Mouse (Mus musculus): ENCODE data around the gene Cc2d1a. TPM values are rescaled to one million over a fixed set of nuclear protein-coding genes. Genes with fewer than 3 reads are reported as not detected.

Cc2d1a gene
- polyA plus RNA-seq, 1 experiment from 2014 or later = 22.4 TPM

DNA sequence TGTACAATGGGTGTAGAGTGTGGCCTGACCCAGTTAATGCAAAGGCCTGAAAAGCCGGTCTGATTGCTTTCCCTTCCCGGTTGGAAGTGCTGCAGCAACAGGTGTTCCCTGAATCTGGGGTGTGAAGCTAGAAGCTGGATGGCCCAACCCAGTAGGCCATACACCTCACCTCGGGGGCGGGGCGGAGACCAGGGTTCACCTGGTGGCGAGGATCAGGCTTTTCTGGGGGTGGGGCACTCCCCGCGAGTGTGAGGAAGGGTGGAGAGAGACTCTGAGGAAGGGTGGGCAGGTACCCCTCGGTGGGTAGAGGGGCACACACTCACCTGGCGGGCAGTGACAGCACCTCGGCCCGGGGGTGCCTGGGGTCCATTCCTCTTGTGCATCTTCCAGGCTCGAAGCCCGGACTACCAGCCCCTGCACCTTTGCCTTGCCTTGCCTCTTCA is 391 bp downstream of the Cc2d1a start:
- Histone ChIP-seq H3K4me3 (ENCODE audit: inconsistent target) (peak overlapping the region; percentile 92), H3K79me2 (ENCODE audit: inconsistent target) (peaks cover 14% of the 10 kb centered on the region; the same call in 1 of the 2 replicates), H3K27ac (peak overlapping the region; percentile 31), H3K36me3 (ENCODE audit: inconsistent target) (peaks cover 23% of the 10 kb centered on the region)
- 8% methylated on average over 14 of the region's 14 CpGs for WGBS (ENCODE audit: missing documents)

DNA sequence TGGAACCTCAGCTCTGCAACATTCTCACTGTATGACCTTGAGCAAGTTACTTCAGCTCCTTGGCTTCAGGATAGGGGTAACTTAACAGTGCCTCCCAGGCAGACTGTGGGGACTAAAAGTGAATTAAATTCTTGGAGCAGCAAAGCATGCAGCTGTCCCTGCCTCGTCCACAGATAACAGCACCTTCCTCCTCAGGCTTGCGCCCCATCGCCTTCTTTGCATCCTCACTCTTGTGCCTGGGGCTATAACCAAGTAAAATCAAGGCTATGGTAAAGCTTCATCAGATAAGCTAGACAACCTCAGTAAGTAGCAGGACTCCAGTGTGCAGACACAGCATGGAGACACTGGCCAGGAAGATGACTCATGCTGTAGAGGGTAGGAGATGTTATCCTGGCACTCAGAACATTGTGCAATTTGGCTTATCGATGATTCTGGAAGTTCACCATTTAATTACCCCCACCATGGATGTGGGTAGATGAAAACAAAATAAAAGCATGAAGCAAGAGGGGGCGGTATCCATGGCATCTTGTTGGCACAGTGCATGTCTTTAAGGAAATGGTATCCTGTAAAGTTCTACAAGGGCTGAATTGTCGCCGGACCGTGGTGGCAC is 3.0 kb downstream of the Cc2d1a start:
- Histone ChIP-seq H3K4me3 (ENCODE audit: inconsistent target) (no peak overlapping the region), H3K27ac (no peak overlapping the region), H3K79me2 (ENCODE audit: inconsistent target) (peaks cover 14% of the 10 kb centered on the region; the same call in 1 of the 2 replicates), H3K36me3 (ENCODE audit: inconsistent target) (peaks cover 45% of the 10 kb centered on the region)
- 89% methylated on average over 8 of the region's 8 CpGs for WGBS (ENCODE audit: missing documents)

DNA sequence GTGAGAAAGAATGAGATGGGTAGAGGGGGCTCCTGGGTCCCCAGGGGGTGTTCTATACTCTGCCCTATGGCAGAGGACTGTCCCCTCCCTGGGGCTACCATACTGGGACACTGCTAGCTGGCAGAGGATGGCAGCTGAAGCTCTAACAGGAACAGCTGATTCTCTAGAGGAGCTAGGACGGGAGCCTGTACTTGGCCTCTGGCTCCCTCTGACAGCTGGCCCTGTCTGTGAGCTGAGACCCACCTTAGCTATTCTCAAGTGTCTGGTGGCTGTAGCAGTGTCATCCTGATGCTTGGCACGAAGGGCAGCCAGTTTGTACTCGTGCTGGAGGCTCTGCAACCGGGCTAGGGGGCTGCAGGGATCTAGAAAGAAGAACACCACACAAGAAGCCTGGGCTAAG is 6.9 kb downstream of the Cc2d1a start:
- WGBS (ENCODE audit: missing documents) = 98% methylated on average over 4 of the region's 4 CpGs
- Histone ChIP-seq H3K27ac (no peak overlapping the region), H3K36me3 (ENCODE audit: inconsistent target) (peaks cover 83% of the 10 kb centered on the region), H3K79me2 (ENCODE audit: inconsistent target) (no peaks in the 10 kb centered on the region), H3K4me3 (ENCODE audit: inconsistent target) (no peak overlapping the region)

DNA sequence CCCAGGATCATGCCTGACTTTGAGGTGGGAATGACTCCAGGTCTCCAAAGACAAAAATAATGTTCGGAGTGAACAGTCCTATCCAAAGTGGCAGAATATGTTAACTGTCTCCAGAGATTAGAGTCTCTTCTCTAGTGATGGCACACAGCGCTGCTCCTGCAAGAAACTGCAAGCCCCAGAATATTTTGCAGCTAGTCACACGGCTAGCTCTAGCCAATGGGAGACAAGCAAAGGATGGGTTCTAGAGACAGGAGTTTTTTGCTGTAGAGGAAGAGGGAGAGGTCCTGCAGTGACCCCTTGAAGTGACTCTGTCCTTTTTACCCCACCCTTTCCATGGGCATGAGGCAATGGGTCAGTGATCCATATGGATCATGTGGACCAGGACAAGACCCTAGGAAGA is 9.9 kb downstream of the Cc2d1a start:
- Histone ChIP-seq H3K79me2 (ENCODE audit: inconsistent target) (no peaks in the 10 kb centered on the region), H3K4me3 (ENCODE audit: inconsistent target) (no peak overlapping the region), H3K27ac (no peak overlapping the region), H3K36me3 (ENCODE audit: inconsistent target) (peaks cover 93% of the 10 kb centered on the region)
- 98% methylated on average over 3 of the region's 3 CpGs for WGBS (ENCODE audit: missing documents)

DNA sequence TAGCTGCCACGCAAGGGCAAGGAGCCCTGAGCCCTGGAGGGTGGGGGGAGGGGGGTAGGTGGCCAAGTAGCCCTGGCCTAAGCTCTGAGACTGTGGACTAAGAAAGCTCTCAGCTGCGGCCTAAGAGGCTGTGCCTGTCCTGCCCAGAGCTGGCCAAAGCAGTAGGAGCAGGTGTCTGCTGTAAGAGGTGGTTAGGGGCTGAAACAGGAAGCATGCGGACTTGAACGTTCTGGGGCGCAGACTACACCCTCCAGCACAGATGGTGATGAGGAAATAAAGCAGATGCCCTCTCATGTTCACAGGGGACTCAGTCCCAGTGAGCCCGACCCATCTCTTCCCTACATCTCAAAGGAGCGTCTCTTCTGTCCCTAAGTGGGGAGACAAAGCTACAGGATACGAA is 15.5 kb downstream of the Cc2d1a start:
- no peaks in the 10 kb centered on the region for H3K79me2 ChIP-seq (ENCODE audit: inconsistent target)
- no peak overlapping the region for H3K4me3 ChIP-seq (ENCODE audit: inconsistent target)
- H3K36me3 ChIP-seq (ENCODE audit: inconsistent target) = peaks cover 46% of the 10 kb centered on the region
- no peak overlapping the region for H3K27ac ChIP-seq
- 45% methylated on average over 8 of the region's 8 CpGs for WGBS (ENCODE audit: missing documents)

DNA sequence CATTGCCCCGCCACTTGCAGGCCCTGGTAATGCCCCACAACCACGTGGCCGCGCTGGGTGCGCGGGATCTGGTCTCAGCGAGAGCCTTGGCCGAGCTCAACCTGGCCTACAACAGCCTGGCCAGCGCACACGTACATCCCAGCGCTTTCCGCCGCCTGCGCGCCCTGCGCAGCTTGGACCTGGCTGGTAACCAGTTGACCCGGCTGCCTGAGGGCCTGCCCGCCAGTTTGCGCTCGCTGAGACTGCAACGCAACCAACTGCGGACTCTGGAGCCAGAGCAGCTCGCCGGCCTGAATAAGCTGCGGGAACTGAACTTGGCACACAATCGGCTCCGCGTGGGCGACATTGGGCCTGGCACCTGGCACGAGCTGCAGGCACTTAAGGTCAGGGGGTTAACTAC is 16.9 kb downstream of the Cc2d1a start:
- Histone ChIP-seq H3K36me3 (ENCODE audit: inconsistent target) (peaks cover 33% of the 10 kb centered on the region; the same call in 1 of the 2 replicates), H3K79me2 (ENCODE audit: inconsistent target) (no peaks in the 10 kb centered on the region), H3K4me3 (ENCODE audit: inconsistent target) (no peak overlapping the region), H3K27ac (no peak overlapping the region)
- WGBS (ENCODE audit: missing documents) = 91% methylated on average over 28 of the region's 30 CpGs

DNA sequence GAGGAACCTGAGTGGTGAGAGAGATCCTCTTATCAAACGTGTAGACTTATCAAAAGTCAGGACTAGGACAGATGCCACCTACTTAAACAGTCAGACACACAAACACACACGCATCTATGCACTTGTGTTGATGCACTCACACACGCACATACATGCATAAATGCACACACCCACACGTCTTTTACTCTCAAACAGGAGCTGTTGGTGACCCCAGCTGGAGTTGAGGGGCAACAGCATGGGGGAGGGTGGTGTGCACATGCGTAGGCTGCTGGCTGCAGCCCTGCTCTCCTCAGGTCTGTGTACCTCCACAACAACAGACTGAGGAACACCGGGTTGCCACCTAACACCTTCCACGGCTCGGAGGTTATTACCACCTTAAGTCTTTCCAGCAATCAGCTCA is 19.5 kb downstream of the Cc2d1a start:
- WGBS (ENCODE audit: missing documents) = 64% methylated on average over 8 of the region's 8 CpGs
- H3K36me3 ChIP-seq (ENCODE audit: inconsistent target) = peaks cover 8% of the 10 kb centered on the region; the same call in 1 of the 2 replicates
- H3K79me2 ChIP-seq (ENCODE audit: inconsistent target) = no peaks in the 10 kb centered on the region

DNA sequence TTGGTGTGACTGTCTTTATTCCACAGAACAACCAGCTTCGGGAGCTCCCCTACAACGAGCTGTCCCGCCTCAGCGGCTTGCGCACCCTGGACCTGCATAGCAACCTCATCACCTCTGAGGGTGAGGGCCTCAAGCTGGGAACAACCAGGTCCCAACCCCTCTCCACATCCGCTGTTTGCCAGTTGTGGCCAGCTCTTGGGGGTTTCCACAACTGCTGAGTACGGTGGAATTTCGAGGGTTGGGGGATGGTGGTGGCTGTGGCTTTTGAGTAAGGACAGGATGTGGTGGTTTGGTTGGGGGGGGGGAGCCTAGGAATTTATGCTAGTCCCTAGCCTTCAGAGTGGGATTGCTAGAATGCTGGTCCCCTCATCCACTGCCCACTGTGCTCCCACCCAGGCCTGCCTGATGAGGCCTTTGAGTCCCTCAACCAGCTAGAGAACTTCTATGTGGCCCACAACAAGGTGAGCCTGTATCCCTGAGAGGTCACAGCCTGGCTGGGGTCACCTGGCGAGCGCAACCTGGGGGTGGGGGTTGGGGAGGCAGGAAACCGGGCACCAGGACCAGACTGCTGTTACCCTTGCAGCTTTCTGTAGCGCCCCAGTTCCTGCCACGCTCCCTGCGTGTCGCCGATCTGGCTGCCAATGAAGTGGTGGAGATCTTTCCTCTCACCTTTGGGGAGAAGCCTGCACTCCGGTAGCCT is 20.4 kb downstream of the Cc2d1a start:
- Histone ChIP-seq H3K79me2 (ENCODE audit: inconsistent target) (no peaks in the 10 kb centered on the region), H3K27ac (no peak overlapping the region), H3K36me3 (ENCODE audit: inconsistent target) (no peaks in the 10 kb centered on the region), H3K4me3 (ENCODE audit: inconsistent target) (no peak overlapping the region)
- 44% methylated on average over 10 of the region's 17 CpGs for WGBS (ENCODE audit: missing documents)

More for the DNA sequence above, 19.5 kb downstream of the Cc2d1a start:
- H3K27ac ChIP-seq = no peak overlapping the region
- no peak overlapping the region for H3K4me3 ChIP-seq (ENCODE audit: inconsistent target)

DNA sequence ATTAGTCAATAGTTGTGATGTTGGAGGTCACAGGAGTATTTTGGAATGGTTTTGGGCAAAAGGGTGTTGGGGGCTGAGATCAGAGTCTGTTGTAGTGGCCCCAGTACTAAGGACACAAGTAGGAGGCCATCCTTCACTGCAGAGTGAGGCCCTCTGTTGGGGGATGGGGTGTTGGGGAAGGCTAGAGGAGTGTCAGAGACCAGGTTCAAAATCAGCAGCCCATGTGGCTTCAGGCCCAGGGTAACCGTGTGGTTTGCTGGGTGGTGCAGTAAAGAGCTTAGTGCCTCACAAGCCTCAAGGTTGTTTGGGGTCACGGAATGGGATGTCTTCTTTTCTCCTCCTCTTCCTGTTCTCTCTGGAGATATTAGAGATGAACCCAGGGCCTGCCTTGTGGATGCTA is 21.0 kb downstream of the Cc2d1a start:
- no peaks in the 10 kb centered on the region for H3K79me2 ChIP-seq (ENCODE audit: inconsistent target)
- no peaks in the 10 kb centered on the region for H3K36me3 ChIP-seq (ENCODE audit: inconsistent target)
- H3K4me3 ChIP-seq (ENCODE audit: inconsistent target) = no peak overlapping the region
- WGBS (ENCODE audit: missing documents) = 58% methylated on average over 2 of the region's 2 CpGs
- no peak overlapping the region for H3K27ac ChIP-seq

DNA sequence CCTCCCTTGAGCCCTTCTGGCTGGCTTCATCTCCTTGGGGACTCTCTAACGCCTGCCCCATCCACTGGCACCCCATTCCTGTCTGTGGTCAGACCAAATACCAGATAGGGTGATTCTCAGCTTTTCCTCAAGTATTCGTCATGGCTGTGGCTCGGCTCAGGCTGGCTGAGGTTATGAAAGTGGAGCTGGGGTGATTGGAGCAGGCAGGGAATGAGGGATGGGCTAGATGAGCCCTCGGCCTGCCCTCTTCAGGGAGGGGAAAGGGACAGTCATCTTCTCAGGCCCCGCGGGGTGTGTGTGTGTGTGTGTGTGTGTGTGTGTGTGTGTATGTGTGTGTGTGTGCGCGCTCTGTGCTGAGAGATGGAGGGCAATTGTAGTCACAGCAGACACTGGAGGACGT is 22.1 kb downstream of the Cc2d1a start, which contains the start of gene Podnl1:
Gene Podnl1, plus strand, starts transcription at position 334 of the 400 bp plus-strand sequence.
- Histone ChIP-seq H3K79me2 (ENCODE audit: inconsistent target) (no peaks in the 10 kb centered on the region), H3K36me3 (ENCODE audit: inconsistent target) (no peaks in the 10 kb centered on the region), H3K4me3 (ENCODE audit: inconsistent target) (no peak within 1 kb of the TSS), H3K27ac (no peak within 1 kb of the TSS)
- WGBS (ENCODE audit: missing documents) = 67% methylated on average over 7 of the region's 9 CpGs

DNA sequence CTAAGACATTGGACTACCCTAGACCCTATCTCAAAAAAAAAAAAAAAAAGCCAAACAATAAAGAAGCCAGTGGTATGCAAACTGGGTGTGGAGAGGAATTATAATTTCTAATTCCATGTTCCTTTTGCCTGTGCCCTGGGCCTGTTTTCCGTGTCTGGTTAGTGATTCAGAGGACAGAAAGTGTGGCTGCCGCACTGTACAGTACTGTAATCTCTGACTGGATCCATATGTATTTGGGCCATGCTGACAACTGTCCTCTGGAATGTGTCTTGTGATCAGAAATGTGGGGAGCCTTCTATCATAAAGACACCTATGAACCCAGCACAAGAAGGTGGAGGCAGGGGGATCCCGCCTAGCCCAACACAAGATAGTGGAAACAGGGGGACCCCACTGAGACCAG is 25.6 kb downstream of the Cc2d1a start:
- Histone ChIP-seq H3K79me2 (ENCODE audit: inconsistent target) (no peaks in the 10 kb centered on the region), H3K4me3 (ENCODE audit: inconsistent target) (no peak overlapping the region), H3K36me3 (ENCODE audit: inconsistent target) (no peaks in the 10 kb centered on the region), H3K27ac (no peak overlapping the region)
- 100% methylated on average over 3 of the region's 3 CpGs for whole genome bisulfite sequencing (ENCODE audit: missing documents)

DNA sequence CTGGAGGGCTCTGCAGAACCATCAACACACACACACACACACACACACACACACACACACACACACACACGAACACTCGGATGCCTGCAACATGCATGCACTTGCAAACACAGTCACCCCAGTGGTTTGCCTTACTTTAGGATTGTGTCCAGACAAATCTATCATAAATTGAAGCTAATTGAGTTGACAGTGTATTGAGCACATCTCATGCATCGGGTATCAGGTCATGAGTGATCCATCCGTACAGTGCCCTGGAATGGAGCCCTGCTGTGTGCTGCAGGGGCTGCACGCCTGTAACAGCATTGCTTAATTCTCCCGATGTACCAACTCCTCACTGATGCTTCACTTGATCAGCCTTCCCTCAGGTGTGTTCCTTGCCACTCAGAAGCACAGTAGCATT is 32.1 kb downstream of the Cc2d1a start:
- Histone ChIP-seq H3K27ac (no peak overlapping the region), H3K79me2 (ENCODE audit: inconsistent target) (no peaks in the 10 kb centered on the region), H3K36me3 (ENCODE audit: inconsistent target) (no peaks in the 10 kb centered on the region), H3K4me3 (ENCODE audit: inconsistent target) (no peak overlapping the region)
- WGBS (ENCODE audit: missing documents) = 90% methylated on average over 6 of the region's 6 CpGs

DNA sequence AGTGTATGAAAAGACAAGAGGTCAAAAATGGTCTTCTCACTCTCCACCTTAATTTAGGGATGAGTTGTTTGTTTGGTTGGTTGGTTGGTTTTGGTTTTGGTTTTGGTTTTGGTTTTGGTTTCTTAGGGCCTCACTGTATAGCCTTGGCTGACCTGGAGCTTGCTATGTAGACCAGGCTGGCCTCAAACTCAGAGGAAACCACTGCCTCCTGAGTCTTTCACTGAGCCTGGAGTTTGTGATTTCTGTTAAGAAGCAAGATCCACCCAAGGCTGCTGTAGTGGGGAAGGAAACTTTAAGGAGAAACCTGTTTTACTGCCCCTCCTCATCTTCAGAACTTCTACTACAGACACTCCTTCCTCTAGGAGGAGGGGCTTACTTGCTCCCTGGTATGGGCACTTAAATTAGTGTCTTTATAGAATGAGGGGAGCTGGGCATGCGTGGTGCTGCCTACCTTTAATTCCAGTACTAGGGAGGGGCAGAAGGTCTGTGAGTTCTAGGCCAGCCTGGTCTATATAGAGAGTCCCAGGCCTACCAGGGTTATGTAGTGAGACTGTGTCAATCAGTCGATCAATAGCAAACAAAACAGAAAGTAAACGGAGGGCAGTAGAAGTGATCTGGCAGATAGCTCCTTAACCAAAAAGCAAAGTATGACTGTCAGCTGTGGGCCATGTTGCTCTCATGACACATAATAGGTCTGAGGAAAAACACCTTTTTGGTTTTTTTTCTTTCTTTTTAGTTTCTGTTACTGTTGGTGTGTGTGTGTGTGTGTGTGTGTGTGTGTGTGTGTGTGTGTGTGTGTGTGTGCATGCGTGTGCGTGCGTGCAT is 41.3 kb downstream of the Cc2d1a start:
- Histone ChIP-seq H3K27ac (no peak overlapping the region), H3K4me3 (ENCODE audit: inconsistent target) (no peak overlapping the region), H3K79me2 (ENCODE audit: inconsistent target) (peaks cover 28% of the 10 kb centered on the region), H3K36me3 (ENCODE audit: inconsistent target) (no peaks in the 10 kb centered on the region)
- WGBS (ENCODE audit: missing documents) = 81% methylated on average over 3 of the region's 6 CpGs

DNA sequence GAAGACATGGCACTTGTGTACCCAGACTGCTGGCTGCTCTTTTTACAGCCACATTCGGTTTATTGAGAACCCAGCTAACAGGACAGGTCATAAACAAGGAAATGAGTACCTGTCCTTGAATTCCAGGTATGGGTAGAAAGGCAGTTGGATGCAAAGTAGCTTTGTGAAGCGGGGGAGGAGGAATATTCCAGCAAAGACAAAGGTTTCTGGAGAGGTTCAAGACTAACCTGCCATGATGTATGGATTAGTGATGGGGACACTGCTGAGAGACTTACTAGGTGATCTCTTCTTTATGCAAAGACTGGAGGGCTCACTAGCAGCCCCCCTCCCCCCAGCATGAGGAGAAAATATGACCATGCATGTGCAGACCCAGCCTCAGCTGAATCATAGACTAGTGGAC is 42.1 kb downstream of the Cc2d1a start:
- no peak overlapping the region for H3K4me3 ChIP-seq (ENCODE audit: inconsistent target)
- WGBS (ENCODE audit: missing documents) = 85% methylated on average over 2 of the region's 2 CpGs
- H3K79me2 ChIP-seq (ENCODE audit: inconsistent target) = peaks cover 36% of the 10 kb centered on the region
- H3K36me3 ChIP-seq (ENCODE audit: inconsistent target) = no peaks in the 10 kb centered on the region
- H3K27ac ChIP-seq = no peak overlapping the region

Measured in macrophage (primary cell).